Mouse (Mus musculus) embryonic facial prominence, embryonic 11.5 days (tissue): ENCODE data around the gene Myo1c. TPM values are rescaled to one million over a fixed set of nuclear protein-coding genes. Genes with fewer than 3 reads are reported as not detected.
"Not testable (repeated sequence)": the region's sequence is repeated elsewhere in the genome, so short reads cannot be mapped to it uniquely, and the experiment has no call there.

Source experiments
- ATAC-seq: fragments of 200-750 bp; cut with Nextera tagmentation; replicated peaks from 2 replicates; pipeline ENCODE4 v1.8.0; 2017; ENCODE audit warnings: low read depth; ENCODE audit not compliant: insufficient number of reproducible peaks, low FRiP score, low TSS enrichment
- DNase-seq: peaks from one replicate; pipeline ENCODE4 v3.0.0-alpha.2; 2015; ENCODE audit warnings: low spot score
- H3K27ac ChIP-seq: fragments of 300-500 bp; sonication (generic); replicated peaks from 2 replicates; pipeline ENCODE4 v1.5.1; 2014; ENCODE audit warnings: mild to moderate bottlenecking, low read depth, low read length, control low read depth
- H3K27me3 ChIP-seq: fragments of 300-500 bp; sonication (generic); 2 replicates; pipeline ENCODE4 v1.6.1; 2014; ENCODE audit warnings: mild to moderate bottlenecking, low read length, moderate library complexity, mixed read lengths; ENCODE audit not compliant: control insufficient read depth, insufficient read depth
- H3K36me3 ChIP-seq: fragments of 300-500 bp; sonication (generic); replicated peaks from 2 replicates; pipeline ENCODE4 v1.6.1; 2014; ENCODE audit warnings: low read depth, mild to moderate bottlenecking, low read length, moderate library complexity, mixed read lengths; ENCODE audit not compliant: control insufficient read depth, insufficient read depth
- H3K4me1 ChIP-seq: fragments of 300-500 bp; sonication (generic); 2 replicates; pipeline ENCODE4 v1.6.1; 2014; ENCODE audit warnings: low read length, mixed read lengths; ENCODE audit not compliant: control insufficient read depth, insufficient read depth
- H3K4me2 ChIP-seq: fragments of 300-500 bp; sonication (generic); 2 replicates; pipeline ENCODE4 v1.6.1; 2014; ENCODE audit warnings: low read depth, mild to moderate bottlenecking, control low read depth, low read length, moderate library complexity
- H3K4me3 ChIP-seq: fragments of 300-500 bp; sonication (generic); 2 replicates; pipeline ENCODE4 v1.5.1; 2014; ENCODE audit warnings: low read depth, low read length, control low read depth
- H3K9ac ChIP-seq: fragments of 300-500 bp; sonication (generic); replicated peaks from 2 replicates; pipeline ENCODE4 v1.6.1; 2014; ENCODE audit warnings: mild to moderate bottlenecking, control low read depth, low read length
- H3K9me3 ChIP-seq: fragments of 300-500 bp; sonication (generic); replicated peaks from 2 replicates; pipeline ENCODE4 v1.6.1; 2016; ENCODE audit warnings: mild to moderate bottlenecking, low read length, inconsistent platforms, mixed read lengths; ENCODE audit not compliant: control insufficient read depth
- WGBS: fragments of 180-500 bp; shearing (Covaris S2); extraction: QIAGEN DNeasy Blood & Tissue Kit; methylation state at CpG from one replicate; pipeline ENCODE4 v1.1.7; 2014; 5-methylcytosine and 5-hydroxymethylcytosine counted together
- polyA plus RNA-seq: library from polyadenylated mRNA; unstranded; fragments of >200 nt; fragmentation: Nextera tagmentation; extraction: Ambion mirVana; gene quantifications from 2 replicates; pipeline ENCODE4 v1.2.1, GENCODE M21; 2014

The Myo1c gene
- polyA plus RNA-seq, 1 experiment from 2014 or later: 14.1 TPM

GRCm38 (mm10) chr11:75687343-75687993 lies 37.2 kb downstream of the Myo1c start:
- H3K27ac ChIP-seq: no peak overlapping the region
- peaks cover 3% of the 10 kb centered on the region for H3K36me3 ChIP-seq
- H3K4me3 ChIP-seq: no peak overlapping the region
- no peaks in the 10 kb centered on the region for H3K27me3 ChIP-seq
- DNase-seq (no peak), ATAC-seq (no peak)
- H3K4me1 ChIP-seq: no peaks in the 10 kb centered on the region
- H3K4me2 ChIP-seq: no peak overlapping the region
- H3K9ac ChIP-seq: no peak overlapping the region
- no peaks in the 10 kb centered on the region for H3K9me3 ChIP-seq
- WGBS: 72% methylated on average over 2 of the region's 2 CpGs

DNA sequence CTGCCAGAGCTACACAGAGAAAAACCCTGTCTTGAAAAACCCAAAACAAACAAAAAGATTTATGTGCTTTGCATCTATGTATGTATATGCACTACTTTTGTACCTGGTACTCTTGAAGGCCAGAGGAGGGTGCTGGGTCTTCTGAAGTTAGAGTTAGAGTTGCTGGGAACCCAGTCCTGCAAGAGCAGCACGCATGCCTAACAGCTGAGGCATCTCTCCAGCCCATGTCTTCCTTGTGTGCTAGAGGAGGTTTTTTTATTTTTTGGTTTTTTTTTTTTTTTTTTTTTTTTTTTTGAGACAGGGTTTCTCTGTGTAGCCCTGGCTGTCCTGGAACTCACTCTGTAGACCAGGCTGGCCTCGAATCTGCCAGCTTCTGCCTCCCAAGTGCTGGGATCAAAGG lies 37.8 kb downstream of the Myo1c start:
- Histone ChIP-seq H3K27me3 (no peaks in the 10 kb centered on the region), H3K4me2 (no peak overlapping the region), H3K9ac (no peak overlapping the region), H3K9me3 (no peaks in the 10 kb centered on the region), H3K27ac (no peak overlapping the region), H3K4me1 (no peaks in the 10 kb centered on the region), H3K4me3 (no peak overlapping the region), H3K36me3 (peaks cover 3% of the 10 kb centered on the region)
- ATAC-seq (no peak), DNase-seq (no peak)
- WGBS: 85% methylated on average over 2 of the region's 2 CpGs

GRCm38 (mm10) chr11:75689977-75690376 lies 39.7 kb downstream of the Myo1c start:
- H3K9me3 ChIP-seq: no peaks in the 10 kb centered on the region
- H3K27ac ChIP-seq: no peak overlapping the region
- H3K36me3 ChIP-seq: peaks cover 8% of the 10 kb centered on the region
- ATAC-seq: no peak
- H3K4me2 ChIP-seq: no peak overlapping the region
- no peaks in the 10 kb centered on the region for H3K4me1 ChIP-seq
- DNase-seq: no peak
- no peak overlapping the region for H3K4me3 ChIP-seq
- no peaks in the 10 kb centered on the region for H3K27me3 ChIP-seq
- no peak overlapping the region for H3K9ac ChIP-seq
- WGBS: 88% methylated on average over 1 of the region's 1 CpGs

DNA sequence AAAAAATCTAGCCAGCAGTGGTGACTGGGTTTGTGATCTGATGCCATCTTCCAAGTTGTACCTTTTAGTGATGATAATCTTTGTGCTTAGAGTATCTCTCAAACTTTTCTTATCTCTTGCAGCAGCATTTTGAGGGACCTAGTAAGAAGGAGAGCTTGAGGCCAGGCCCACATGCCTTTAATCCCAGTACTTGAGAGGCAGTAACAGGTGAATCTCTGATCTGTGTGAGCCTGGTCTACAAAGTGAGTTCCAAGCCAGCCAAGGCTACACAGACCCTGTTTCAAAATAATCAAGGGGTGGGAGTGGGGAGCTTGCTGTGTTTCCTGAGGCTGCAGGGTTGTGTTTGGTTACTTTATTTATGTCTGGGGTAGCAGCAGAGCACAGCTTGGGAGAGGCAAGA lies 40.7 kb downstream of the Myo1c start:
- Histone ChIP-seq H3K4me2 (no peak overlapping the region), H3K36me3 (peaks cover 8% of the 10 kb centered on the region), H3K9ac (no peak overlapping the region), H3K27ac (no peak overlapping the region), H3K4me1 (no peaks in the 10 kb centered on the region), H3K27me3 (no peaks in the 10 kb centered on the region), H3K9me3 (no peaks in the 10 kb centered on the region), H3K4me3 (no peak overlapping the region)
- ATAC-seq: no peak
- DNase-seq: no peak

- Histone ChIP-seq H3K4me2 (no peak overlapping the region), H3K9ac (no peak overlapping the region), H3K4me3 (no peak overlapping the region), H3K27ac (no peak overlapping the region), H3K27me3 (no peaks in the 10 kb centered on the region), H3K9me3 (no peaks in the 10 kb centered on the region), H3K4me1 (no peaks in the 10 kb centered on the region), H3K36me3 (peaks cover 8% of the 10 kb centered on the region)
- DNase-seq (no peak), ATAC-seq (no peak)
- 92% methylated on average over 5 of the region's 5 CpGs for WGBS
Measured at GRCm38 (mm10) chr11:75693570-75693969, 43.3 kb downstream of the Myo1c start.

- H3K9me3 ChIP-seq, H3K9ac ChIP-seq, H3K4me1 ChIP-seq, H3K4me3 ChIP-seq, H3K27me3 ChIP-seq, ATAC-seq, H3K27ac ChIP-seq, H3K4me2 ChIP-seq, DNase-seq: not testable (repeated sequence)
- H3K36me3 ChIP-seq: peaks cover 14% of the 10 kb centered on the region
- WGBS: 96% methylated on average over 3 of the region's 3 CpGs
Measured at GRCm38 (mm10) chr11:75697464-75697863, 47.2 kb downstream of the Myo1c start.

DNA sequence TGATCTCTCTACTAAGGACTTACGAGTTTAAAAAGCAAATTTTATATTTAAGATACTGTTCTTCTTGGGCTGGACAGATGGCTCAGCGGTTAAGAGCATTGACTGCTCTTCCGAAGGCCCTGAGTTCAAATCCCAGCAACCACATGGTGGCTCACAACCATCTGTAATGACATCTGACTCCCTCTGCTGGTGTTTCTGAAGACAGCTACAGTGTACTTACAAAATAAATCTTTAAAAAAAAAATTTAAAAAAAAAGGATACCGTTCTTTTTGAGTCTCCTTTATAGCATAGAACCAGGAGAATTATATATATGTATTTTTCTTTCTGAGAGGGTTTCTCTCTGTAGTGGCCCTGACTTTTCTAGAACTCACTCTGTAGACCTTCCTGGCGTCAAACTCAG lies 50.3 kb downstream of the Myo1c start:
- Histone ChIP-seq H3K27me3 (no peaks in the 10 kb centered on the region), H3K27ac (no peak overlapping the region), H3K9ac (no peak overlapping the region), H3K4me1 (no peaks in the 10 kb centered on the region), H3K9me3 (no peaks in the 10 kb centered on the region), H3K4me2 (no peak overlapping the region), H3K4me3 (no peak overlapping the region), H3K36me3 (peaks cover 11% of the 10 kb centered on the region)
- no peak for ATAC-seq
- 92% methylated on average over 5 of the region's 5 CpGs for WGBS
- no peak for DNase-seq

DNA sequence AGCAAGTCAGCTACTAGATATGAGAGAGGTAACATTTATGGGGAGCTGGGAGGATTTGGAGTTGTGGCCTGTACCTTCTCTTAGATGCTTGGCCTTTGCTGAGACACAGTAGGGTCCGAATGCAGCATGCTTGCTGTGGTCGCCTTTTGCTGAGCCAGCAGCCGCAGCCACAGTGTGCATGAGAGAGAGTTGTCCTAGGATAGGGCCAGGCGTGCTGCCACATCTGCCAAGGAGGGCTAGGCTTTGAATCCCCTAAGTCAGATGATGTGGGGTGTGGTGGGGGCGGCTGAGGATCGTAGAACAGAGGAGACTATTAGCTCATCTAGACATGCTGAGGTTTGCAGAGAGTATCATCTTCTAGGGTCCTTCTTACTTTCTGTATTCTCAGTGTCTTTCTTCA lies 52.5 kb downstream of the Myo1c start:
- DNase-seq (no peak), ATAC-seq (no peak)
- no peaks in the 10 kb centered on the region for H3K9me3 ChIP-seq
- no peak overlapping the region for H3K27ac ChIP-seq
- H3K36me3 ChIP-seq: peaks cover 11% of the 10 kb centered on the region
- no peaks in the 10 kb centered on the region for H3K4me1 ChIP-seq
- no peak overlapping the region for H3K9ac ChIP-seq
- WGBS: 94% methylated on average over 6 of the region's 6 CpGs
- no peaks in the 10 kb centered on the region for H3K27me3 ChIP-seq
- H3K4me2 ChIP-seq: no peak overlapping the region
- no peak overlapping the region for H3K4me3 ChIP-seq
